Mouse (Mus musculus) adipocyte (in vitro differentiated cells): ENCODE results near the gene Kirrel3.

Source experiments
- DNase-seq: peaks from one replicate; pipeline ENCODE4 v3.0.0-alpha.2; 2016; ENCODE audit warnings: low spot score

Gene Kirrel3

DNA sequence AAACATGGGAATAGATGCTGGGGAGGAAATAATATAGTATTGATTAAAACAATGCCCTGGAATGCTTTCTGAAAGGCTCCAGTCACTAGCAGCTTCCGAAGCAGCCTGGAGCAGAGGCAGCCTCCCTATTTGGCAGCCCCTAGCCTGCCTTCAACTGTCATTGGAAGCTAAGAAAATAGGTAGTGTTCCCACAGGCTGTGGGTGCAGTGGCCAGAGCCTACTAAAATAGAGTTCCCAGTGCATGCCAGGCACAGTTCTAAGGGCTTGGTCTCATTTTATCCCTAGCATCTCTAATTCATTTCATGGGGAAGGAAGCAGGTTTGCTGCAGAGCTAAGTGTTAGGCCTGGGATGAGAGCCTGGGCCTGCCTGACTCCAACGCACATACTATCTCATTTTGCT lies 402.6 kb downstream of the Kirrel3 start:
- DNase-seq = no peak

DNA sequence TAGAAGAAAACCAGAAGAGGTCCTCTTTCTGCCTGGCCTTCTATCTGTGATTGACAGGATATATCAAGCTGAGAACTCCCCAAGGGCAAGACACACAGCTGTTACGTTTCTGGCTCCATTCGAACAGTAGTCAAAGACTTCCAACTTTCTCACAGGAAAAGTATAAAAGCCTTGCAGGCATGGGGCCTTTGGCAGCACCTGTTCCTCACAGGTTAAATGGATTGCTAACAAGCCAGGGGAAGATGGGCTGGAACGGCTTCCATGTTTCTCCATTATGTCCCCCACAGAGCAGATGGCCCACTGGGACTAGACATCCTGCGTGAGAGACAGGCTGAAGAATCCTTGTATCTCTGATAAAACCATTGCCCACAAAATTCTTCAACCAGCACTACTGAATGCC lies 415.5 kb downstream of the Kirrel3 start:
- no peak for DNase-seq

DNA sequence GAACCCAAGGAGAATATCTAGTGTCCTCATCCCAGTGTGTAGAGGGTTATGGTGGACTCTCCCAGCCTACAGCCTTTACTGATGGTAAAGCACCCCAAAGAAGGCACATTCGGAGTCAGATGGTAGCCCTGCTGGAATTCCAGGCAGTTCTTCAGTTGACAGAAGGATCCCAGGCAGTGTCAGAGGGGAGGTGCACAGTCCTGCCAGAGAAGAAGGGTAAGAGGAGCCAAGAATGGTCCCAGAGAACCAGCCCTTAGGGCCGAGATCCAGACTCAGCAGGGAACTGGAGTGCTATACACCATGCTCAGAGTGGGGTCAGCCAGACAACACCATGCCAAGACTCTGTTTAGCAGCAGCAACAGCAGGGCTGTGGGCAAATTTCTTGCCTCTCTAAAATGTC lies 416.2 kb downstream of the Kirrel3 start:
- DNase-seq = no peak

DNA sequence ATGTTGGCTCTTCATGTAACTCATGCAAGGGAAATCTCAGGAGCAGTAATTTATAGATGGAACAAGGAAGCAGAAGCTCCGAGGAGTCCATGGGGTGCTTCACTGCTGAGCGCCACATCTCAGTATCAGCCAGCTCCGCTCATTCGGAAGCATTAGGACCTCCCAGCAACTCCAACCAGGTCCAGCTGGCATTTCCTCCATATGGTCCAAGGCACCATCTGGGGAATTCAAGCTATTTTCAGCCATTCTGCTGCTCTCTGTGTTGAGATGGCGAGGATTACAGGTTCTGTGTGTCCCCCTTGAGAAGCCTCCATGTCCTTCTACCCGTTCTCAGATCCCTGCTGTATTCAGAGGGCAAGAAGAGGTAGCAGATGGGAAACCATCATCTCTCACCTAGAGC lies 419.5 kb downstream of the Kirrel3 start:
- no peak for DNase-seq

DNA sequence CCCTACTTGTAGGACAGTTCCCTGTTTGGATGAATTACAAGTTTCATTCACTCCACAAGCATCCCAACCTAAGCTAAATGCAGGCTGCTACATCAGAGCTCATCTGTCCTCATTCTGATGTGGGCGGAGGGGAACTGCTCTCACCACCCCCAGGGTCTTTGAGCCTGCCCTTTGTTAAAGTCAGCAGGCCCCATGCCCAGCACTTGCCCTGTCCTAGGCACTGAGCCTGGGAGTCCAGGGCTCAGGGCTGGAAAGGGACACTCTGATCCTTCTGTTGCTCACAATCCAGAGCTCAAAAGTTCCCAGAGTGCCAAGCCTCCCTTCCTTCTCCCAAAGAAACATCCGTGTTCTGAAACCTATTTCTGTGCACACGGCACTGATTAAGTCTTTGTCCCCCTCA lies 422.3 kb downstream of the Kirrel3 start:
- no peak for DNase-seq

DNA sequence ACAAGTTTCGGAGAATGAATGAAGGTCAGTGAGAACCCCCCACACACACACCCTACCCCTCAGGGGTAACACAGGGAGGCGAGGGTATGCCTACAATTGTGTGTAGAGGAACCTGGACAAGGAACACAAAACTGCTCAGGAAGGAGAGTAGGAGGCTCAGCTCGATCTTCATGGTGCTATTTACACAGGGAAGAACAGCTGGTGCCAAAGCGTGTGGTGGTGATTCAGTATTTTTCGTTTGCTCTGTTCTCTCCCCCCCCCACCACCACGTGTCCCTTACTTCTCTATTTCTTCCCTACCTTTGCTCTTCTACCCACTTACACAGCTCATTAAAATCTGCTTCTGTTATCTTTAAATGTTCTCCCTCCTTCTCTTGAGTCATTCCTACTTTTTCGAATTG lies 426.1 kb downstream of the Kirrel3 start:
- no peak for DNase-seq

DNA sequence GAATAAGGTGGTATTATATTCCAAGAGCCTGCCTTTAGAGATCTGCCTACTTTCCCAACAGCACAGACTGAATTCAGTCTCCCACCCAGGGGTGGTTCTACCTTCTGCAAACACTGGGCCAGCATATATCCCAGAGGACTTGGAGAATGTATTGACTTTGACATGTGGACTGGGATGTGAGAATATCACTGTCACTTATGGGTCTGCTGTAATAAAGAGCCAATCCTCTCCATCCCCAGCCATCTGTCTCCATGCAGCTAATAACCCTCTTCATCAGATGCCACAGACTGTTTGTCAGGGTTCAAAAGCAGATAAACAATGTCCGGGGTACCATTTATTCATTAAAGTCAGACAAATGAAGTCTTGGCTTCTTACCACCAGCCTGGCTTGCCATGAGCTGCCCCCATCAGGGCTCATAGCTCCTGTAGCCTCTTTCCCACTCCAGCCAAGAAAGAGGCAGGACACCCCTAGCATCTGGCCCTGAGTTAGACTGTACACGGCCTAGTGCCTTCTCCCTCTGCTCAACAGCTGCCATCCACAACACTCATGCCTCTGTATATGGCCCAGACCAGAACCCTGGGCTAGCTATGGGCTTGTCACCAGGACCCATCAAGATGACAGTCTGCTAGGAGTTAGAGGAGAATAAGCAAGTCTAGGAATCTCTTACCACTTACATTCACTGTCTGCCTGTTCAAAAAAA lies 426.7 kb downstream of the Kirrel3 start:
- no peak for DNase-seq

DNA sequence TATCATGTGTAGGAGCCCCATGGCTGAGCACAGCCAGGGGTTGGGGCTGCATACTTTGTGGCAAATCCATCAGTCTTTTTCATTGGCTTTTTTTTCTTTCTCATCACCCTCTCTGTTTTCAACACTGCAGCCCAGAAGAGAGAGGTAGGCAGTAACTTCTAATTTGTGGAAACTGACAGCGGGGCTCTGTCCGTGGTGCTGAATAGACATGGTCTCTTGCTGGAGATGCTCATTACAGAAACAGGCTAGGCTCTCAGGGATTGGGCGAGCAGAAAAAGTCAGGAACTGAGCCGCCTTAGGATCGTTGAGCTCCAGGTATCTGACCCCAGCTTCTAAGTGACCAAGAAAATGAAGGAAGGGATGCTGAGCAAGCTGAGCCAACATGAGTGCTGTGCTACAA lies 427.3 kb downstream of the Kirrel3 start:
- DNase-seq = peak; percentile 72

DNA sequence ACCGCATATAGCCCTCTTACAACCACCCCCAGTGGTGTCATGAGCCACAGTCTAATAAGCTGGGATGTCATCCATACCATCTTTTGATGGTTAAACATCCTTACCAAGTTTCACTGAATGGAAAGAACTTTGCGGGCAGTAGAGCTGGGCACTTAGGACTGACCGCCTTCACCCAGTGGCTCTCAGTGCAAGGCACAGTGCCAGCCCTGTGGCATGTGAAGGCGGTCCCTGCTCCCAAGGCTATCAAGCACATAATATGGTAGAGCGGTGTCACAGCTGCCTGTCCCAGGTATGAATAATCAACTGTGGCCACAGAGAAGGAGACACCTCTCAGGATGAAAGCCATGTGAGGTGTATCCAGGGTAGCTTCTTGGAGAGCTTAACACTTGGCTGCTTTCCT lies 433.3 kb downstream of the Kirrel3 start:
- no peak for DNase-seq

DNA sequence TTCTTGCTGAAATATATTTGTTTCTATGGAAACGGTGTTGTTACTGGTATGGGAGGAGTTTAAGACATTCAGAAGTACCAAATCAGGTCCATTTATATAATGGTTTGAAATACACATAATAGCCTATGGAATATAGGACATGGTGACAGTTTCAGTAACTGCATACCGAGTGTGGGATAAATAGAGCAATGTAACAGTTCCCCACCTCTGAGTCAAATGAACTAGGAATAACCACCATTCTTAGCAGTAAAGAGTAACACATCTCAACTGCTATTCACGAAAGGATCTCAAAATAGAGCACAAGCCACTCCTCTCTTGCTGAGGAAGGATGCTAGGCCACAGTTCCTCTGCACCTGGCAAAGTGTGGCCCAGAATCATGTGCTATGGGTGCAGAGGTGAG lies 434.4 kb downstream of the Kirrel3 start:
- DNase-seq = no peak

DNA sequence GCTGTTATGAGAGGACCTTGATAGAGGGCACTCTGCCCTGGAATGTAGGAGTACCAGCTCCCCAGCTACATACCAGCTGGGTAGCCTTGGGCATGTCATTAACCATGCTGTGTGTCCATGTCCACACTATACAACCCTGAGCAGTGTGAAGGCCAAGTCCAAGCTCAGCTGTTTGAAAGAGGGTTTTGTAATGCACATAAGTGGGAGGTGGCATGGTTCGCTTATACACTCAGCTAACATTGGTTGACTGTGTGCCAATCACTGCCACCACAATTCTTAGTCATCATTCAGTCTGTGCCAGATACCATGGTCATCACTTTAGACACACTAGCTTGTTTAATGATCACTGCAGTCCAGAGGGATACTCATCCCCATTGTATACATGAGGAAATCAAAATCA lies 436.2 kb downstream of the Kirrel3 start:
- peak; percentile 3 for DNase-seq

DNA sequence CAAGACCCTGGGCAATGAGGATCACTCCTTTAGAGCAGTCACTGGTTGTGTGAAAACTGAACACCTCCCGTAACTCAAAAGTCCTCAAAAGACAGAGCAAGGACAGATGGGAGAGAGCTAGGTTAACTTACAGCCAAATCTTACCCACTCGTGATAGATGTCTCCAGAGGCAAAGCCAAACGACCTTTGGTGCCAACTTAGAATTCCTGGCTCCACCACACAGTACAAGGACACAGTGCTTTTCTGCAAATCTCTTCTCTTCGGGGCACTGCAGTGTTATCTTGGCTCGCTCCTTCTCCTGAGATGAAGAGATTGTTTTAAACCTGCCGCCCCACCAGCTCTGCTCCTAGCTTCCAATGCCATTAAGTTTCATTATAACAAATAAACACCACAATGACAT lies 437.0 kb downstream of the Kirrel3 start:
- no peak for DNase-seq

DNA sequence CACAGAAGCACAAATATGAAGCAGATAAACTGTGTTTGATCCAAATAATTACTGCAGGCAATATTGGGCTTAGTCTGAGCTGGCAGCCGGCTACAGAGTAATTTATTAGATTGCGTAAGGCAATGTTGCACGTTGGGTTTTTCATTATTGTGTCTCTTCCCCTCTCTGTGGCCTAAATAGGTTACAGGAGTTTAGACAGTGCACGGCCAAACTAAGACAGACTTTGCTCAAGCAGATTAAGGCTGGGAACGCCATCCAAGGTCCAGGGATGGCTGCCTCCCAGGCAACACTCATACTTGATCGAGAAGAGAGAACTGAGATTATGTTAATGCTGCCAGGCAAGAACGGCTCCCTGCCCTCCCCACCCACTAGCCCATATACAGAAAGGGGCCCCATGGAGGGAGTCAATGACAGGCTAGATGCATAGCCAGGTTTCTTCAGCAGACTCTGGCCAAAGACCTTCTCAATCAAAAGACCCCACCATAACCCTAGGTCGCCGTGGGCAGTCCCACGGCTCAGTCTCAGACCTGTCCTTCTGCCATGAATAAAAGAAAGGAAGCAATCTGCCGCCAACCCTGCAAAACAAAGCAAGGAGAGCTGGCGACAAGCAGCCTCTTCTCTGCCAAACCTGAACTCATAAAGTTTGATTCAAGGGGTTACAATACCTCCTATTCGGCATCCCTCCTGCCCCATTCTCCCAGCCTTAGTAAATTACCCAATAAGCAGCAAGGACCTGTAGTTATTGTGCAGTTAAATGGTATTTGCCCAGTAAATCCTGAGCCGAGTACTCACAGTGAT lies 437.6 kb downstream of the Kirrel3 start:
- DNase-seq = no peak

DNA sequence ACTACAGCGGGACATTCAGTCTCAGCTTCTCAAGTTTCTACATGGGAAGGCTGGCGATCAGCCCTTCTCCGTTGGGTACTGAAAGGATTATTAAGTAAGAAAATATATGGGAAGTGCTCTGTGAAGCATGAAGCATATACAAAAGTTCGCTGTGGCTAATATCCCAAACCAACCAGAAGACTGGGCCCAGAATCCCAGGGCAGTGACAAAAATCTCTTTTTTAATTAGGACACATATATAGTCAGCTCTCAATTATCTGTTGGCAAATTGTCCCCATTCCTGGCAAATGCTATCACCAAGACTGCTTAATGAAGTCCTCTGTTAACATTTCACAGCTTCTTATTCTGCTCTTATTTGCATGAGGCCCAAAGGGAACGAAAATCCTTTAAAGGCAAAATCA lies 439.9 kb downstream of the Kirrel3 start:
- DNase-seq = no peak

DNA sequence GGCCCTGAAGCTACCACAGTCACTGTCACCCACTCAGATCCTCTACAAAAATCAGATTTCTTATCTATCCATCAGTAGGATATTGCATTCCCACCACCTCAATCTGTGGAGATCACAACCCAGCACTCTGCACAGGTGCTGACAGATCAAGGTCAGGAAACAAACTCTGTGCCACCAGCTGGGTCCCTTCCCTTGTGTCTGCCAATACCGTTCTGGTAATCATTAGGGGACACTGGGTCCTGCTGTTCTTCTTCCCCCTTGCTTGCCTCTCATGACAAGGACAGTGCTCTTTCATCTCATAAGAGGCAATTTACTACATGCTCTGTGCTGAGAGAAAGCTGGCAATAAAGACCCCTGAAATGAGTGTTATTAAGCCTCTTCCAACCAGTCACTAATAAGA lies 444.7 kb downstream of the Kirrel3 start:
- DNase-seq = no peak

DNA sequence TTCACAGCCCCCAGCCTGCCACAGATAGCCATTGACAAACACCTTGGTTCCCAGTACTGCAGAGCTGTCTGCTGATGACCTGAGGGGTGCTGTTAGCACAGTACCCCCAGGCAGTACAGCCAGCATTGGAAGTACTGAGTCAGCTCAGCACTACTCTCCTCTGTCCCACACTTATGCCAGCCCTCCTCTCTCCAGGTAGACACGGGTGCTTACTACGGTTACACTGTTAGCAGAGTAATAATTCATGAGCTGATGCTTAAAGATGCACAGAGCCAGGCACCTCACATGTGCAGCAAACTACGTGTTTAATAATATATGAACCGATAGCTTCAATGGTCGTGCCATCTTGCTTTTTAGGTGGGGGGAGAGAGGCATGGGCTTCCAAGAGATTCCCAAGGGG lies 452.4 kb downstream of the Kirrel3 start:
- DNase-seq = no peak

DNA sequence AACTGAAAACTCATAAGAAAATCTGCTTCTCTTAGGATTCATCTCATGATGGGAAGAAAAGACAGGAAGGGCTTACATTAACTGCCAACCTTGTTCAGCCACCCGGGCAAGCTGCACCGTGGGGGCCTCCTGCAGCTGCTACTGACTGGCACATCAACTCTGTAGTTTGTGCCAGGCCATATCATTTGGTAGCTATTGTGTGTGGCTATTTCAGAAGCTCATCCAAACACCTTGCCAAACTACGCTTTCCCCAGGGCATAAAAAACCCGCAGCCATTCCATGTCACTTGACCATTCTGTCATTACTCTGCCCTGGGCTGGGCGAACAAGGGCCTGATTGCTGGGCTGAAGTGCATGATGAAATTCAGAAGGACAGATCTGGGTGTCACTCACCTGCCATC lies 453.9 kb downstream of the Kirrel3 start:
- DNase-seq = no peak

DNA sequence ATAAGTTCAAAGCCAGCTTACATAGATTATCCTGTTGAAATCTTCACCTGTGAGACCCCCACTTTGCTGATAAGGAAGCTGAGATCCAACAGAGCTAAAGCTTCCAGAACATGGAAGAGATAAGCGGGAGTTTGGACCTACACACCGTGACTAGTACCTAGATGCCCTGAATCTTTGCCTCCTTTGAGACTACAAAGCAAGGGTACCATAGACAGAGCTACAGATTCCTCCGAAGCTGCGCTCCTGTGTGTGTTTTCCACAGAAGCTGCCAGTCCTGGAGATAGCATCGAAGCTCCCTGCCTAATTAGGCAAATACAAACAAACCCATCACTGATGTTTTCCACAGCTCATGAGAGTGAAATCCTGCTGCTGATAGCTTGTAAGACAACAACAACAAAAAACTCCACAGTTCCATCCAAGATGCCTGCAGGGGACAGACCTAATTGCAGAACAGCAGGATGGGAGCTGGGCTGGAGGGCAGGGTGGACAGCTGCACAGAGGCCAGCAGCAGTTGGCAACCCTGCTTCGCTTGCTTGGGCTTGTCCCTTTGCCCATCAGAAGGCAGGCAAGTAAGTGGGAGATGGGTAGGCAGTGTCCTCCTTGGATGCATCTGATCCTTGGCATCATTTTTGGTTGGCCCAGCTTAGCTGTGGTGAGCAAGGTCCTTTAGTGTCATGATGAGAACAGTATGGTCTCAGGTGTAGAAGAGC lies 456.6 kb downstream of the Kirrel3 start:
- no peak for DNase-seq

DNA sequence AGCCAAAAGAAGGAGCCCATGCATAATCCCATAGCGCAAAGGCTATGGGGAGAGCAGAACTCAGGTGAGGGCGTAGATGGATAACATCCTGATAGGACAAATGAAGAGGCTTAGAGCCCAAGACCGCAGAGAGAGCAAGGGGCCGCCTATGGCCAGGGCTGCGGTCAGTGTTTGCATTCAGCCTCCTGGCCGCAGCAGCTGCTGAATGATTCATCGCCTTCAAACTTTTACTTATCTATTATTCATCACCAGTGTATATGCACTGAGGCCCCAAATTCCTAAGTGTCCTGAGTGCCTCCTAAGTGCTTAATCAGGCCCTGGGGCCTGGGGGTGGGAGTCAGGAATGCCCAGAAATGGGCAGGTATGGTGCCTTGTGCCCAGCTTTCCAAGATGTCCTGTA lies 457.3 kb downstream of the Kirrel3 start:
- DNase-seq = no peak

DNA sequence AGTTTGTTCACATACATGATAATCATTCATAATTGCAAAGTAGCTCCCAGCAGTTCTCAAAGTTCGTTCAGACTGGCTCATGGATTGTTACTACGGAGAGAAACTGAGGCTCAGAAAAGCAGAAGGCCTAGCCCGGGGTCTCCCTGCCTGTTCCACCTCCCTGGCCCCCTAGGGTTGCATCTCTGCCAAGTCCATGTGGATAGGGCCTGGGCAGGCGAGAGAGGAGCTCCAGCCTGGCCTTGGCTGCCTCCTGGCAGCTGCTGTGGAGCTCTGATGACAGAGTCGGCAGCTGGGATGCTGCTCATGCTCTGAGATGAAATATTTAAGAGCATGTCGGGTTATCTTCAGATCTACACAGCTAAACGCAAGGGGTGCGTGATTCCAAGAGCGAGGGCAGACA lies 459.6 kb downstream of the Kirrel3 start:
- DNase-seq = no peak

DNA sequence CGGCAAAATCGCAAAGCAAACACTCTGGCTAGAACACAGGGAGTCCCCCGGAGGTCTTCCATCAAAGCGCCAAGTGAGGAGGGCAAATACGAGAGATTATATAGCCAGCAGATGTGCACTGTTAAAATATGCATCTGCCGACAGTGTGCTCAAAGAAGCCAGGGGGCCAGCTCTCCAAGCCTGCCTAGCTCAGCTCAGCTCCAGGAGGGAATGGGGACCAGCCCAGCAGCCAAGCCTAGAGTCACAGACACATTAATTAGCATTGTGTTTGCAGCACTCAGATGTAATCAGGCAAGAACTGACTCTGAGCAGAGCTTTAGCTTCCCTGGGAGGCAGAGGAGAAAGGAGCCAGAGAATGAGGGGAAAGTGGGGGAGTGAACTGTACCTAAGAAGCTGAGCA lies 461.6 kb downstream of the Kirrel3 start:
- DNase-seq = no peak

DNA sequence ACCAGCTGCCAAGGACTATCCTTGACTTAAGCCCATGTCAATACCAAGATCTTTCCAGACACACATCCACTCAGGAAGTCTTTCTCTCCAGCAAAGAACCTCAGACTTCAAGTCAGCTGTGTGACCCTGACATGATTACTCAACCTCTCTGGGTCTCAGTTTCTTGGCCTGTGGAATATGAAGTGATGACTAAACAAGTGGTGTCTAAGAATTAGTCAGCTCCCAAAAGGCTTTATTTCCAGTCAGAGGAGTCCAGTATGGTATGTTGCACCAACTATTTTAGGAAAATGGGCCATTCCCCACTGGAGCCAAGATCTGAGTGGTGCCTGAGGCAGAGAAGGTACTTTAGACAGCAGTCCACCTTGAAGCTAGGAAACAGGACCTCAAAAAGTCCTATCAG lies 462.0 kb downstream of the Kirrel3 start:
- no peak for DNase-seq

DNA sequence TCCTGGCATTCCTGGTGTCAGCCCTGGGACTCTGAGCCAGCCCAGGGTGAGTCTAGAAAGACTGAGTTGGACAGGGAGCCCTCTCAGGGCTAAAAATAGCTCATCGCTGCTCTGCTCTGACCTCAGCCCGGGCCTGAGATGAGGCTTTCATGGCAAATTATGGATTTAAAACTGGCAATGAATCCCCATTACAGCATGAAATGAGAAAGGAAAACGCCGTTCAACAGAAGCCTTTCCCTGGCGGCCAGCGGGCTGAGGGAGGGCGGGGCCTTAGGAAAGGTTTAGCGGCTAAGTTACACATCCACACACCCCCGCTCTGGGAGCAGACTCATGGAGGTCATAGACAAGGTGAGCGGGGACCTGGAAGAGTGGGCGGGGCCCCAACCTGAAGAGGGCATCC lies 467.7 kb downstream of the Kirrel3 start:
- no peak for DNase-seq
